Mouse (Mus musculus): ENCODE results near the gene H2-DMb1. TPM values are rescaled to one million over a fixed set of nuclear protein-coding genes. Genes with fewer than 3 reads are reported as not detected.
"Not testable (repeated sequence)": the region's sequence is repeated elsewhere in the genome, so short reads cannot be mapped to it uniquely, and the experiment has no call there.

H2-DMb1 gene
- total RNA-seq, 2 experiments from 2014 or later, result 1.5 to 2.9 TPM

DNA sequence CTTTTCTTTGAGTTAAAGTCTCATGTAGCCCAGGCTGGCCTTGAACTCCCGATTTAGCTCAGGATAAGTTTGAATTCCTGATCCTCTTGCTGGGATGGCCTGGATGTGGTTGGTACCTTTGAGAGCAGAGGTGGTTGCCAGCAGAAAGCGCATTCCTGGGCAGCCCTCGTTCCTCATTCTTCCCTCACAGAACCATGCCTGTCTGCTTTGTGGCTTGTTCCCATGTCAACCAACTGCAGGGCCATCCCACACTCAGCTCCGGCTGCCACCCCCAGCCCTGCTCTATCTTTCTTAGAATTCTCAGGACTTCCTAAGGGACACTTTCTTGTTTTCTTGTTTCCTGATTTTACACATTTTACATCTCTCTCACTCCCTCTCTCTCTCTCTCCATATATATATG is 11.4 kb upstream of the H2-DMb1 start:
- intact Hi-C loops (cut with DNase I), result no loop called here
- no peak for DNase-seq

DNA sequence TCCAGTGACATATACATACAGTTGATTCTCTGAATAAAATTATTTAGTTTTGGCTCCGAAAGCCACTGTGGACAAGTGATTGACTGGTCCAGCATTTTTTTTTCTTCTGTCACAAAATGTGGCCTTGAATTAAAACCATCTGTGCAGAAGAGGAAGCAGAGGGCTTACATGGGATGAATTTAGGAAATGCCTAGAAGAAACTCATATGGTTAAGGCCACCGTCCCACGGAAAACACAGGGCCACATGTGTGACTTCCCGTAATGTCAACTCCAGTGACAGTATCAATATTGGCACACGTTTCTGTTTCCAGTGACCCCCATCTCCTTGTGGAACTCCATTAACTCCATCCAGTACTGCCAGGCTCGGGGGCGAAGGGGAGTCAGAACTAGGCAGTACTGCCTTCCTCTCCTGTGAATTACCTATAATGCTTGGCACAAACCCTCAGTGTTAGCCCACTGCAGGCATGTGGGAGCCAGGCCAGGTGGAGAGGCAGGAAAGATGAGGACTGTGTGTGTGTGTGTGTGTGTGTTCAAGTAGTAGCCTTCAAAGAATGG is 10.3 kb upstream of the H2-DMb1 start:
- intact Hi-C loops (cut with DNase I), result no loop called here
- no peak for DNase-seq

DNA sequence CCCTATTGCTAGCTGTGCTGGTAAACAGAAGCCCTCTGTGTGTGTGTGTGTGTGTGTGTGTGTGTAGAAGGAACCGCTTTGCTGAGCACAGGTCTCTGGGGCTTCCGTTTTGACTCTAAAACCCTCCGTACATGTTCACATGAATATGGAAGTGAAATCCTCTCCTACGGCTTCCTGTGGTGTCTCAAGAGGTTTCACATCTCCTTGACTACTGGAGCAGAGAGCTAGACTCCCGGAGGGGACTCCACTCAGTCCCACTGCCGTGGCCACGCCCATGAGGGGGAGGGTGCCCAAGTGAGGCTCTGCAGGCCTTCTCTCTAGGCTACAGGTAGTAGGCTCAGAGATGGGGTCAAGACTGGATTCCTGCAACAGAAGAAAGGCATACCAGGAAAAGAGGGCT is 9.8 kb upstream of the H2-DMb1 start, which contains the start of gene H2-DMb2:
Gene H2-DMb2, plus strand, starts transcription at position 275 of the 400 bp plus-strand sequence.
- DNase-seq, result peak; percentile 63 to 64
- intact Hi-C loops (cut with DNase I), result no loop called here

DNA sequence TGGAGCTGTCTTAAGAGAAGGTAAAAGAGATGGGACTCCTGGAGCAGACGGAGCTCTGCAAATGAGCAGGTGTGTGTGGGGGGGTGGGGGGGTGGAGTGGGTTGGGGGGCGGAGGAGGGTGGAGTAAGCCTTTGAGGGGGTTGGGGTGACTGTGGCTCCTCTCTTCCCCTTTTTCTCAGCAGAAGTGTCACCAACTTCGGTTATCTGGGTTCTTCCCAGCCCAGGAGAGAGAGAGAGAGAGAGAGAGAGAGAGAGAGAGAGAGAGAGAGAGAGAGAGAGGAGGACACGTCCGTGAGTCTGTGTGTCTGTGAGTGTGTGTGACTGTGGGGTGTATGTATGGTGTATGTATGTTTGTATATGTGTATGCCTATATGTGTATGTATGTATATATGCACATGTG is 9.4 kb upstream of the H2-DMb1 start:
- no peak for DNase-seq
- intact Hi-C loops (cut with DNase I), result no loop called here

DNA sequence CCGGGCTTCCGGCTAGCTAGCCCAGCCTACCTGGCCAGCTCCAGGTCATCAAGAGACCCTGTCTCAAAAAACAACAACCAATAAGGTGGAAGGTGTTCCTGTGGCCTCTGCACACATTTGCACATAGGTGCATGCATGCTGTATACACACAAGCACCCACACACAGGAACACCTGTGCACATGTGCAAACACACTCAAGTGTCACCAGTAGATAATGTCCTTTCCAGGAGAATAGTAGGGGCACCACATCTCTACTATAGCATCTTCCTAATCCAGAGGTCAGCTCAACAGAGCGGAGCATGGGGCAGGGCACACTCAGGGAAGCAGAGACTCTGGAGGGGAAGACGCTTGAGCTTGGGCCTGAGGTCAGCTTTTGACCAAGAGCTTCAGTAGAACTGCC is 8.7 kb upstream of the H2-DMb1 start:
- intact Hi-C loops (cut with DNase I); DNase-seq: not testable (repeated sequence)

DNA sequence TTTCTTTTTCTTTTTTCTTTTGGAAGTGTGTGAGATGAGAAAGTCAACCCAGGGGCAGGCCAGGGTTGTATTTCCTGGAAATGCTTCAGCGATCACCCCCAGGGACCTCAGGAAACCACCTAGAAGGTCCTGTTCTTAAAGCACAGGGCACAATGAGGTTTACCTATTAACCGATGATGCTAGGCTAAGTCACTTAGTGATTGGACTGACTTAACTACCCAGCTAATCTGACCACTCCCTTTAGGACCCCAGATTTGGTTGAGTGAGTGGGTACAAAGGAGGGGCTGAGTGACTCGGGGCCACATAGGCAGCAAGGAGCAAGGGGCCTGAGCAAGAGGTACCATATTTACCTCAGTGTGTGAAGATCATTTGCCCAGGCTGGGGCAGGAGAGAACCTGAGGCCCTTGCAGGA is 7.9 kb upstream of the H2-DMb1 start:
- intact Hi-C loops (cut with DNase I), result loop anchor here (5.0 kb wide), 1 partner anchor 38 kb away; no protein-coding TSS in a partner anchor
- no peak for DNase-seq

DNA sequence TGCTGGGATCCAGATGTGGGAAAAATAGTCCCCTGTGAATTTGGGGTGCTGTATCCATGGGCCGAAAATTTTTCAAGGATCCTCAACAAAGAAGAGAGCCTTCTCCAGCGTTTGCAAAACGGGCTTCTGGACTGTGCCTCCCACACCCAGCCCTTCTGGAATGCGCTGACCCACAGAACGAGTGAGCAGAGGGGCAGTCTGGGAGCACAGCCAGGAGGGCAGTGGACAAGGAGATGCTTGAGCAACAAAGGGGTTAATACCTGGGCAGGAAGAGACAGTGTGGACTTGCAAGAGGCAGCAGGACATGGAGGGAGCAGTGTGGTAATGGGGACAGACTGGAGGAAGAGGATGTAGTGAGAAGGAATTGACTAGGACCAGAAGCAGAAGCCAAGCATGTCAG is 2.7 kb downstream of the H2-DMb1 start:
- intact Hi-C loops (cut with DNase I), result no loop called here
- no peak for DNase-seq

DNA sequence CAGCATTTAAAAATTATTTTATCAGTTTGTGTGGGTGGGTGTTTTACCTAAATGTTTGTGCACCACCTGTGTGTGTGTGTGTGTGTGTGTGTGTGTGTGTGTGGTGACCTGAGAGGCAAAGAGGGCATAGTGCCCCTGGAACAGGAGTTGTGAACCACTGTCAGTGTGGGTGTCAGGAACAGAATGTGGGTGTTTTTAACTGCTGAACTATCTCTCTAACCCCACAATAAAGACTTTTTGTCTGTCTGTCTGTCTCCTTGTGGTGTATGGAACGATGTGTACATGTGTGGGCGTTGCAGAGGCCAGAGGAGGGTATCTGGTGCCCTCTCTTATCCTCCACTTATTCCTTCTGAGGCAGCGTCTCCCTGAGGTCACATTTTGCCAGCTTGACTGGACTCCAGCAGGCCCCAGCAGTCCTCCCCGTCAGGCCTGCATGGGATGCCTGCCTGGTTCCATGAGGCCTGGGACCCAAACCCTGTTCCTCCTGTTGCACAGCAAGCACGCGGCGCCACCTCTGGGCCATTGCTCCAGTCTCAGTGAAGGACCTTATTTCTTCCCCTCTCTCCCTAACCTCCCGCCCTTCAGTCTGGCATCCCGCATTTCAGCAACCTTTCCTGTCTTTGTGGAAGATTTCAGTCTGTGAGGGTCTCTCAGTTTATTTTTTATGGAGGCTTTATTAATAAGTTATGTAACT is 11.5 kb downstream of the H2-DMb1 start:
- no peak for DNase-seq
- intact Hi-C loops (cut with DNase I), result no loop called here

DNA sequence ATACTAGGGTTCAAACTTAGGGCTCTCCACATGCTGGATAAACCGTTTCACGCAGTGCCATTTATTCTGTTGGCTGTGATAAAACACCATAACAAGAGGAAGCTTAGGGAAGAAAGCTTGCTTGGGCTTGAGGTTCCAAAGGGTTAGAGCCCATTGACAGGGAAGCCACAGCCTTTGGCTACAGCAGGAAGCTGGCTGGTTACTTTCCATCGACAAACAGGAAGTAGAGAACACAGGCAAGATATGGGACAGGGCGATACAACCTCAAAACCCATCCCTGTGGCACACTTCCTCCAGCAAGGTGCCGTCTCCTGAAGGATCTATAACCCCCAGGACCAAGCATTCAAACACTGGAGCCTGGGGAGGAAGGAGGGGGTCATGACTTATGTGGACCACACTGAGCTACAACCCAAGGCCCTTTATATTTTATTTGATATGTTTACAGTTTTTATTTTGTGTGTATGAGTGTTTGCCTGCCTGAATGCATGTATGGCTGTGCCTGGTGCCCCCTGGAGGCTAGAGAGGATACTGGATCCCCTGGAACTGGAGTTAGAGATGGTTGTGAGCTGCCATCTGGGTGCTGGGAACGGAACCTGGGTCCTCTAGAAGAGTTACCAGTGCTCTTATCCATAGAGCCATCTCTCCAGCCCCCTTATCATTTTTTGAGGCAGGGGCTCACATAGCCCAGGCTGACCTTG is 12.3 kb downstream of the H2-DMb1 start:
- intact Hi-C loops (cut with DNase I), result no loop called here
- no peak for DNase-seq

DNA sequence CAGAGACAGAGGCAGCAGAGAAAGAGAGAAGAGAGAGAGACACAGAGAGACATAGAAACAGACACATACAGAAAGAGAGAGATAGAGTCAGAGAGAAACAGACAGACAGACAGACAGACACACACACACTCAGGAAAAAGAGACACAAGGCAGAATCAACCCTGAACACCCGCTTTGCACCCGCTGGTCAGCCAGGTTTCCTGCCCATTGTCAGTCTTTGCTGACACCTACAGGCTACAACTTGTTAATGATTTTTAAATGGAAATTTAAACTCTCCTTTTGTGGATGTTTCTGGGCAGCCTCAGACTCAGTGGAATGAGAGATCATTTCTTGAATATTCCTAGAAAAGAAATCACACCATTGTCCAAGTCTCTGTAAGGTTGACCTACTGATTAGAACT is 16.4 kb downstream of the H2-DMb1 start:
- DNase-seq, result peak; percentile 32 to 37
- intact Hi-C loops (cut with DNase I), result loop anchor here (1.0 to 2.0 kb wide), 3 partner anchors 34 to 92 kb away; no protein-coding TSS in a partner anchor

DNA sequence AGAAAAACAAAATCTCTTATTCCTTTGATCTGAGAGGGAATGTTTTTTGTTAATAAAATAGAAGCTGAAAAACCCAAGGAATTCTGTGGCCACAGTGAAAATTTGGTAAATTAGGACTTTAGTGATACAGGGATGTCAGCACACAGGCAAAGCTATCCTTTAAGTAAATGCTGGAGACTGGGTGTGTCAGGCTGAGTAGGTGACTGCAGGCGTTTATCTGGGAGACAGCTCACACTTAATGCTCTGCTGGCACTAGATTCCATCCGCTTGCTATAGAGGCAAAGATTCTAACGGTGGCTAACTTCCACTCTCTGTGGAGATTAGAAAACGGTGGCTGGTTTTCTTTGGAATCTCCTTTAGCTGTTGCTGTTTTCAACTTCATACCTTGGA is 17.6 kb downstream of the H2-DMb1 start:
- intact Hi-C loops (cut with DNase I), result loop anchor here (1.0 to 5.0 kb wide), 4 partner anchors 34 to 177 kb away; no protein-coding TSS in a partner anchor
- DNase-seq, result no peak

DNA sequence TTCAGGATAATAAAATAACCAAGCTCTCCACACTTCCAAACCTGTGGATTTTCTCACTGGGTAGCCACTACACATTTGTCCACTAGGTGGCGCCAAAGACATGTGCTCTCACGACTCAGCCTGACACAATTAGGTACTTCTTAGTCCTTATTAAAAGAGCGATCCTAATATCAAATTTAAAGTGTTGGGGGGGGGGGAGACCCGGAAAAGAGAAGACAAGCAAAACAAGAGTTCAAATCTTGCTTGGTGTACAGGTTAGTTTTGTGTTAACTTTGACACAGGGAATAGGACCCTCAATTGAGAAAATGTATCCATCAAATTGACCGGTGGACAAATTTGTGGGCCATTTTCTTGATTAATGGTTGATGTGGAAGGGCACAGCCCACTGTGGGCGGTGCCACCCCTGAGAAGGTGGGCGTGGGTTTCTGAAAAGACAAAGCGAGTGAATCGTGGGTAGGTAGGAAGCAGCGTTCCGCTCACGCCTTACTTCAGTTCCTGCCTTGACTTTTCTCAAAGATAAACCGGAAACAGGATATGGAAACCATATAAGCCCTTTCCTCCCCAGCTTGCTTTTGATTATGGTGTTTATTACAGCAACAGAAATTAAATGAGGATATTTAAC is 18.1 kb downstream of the H2-DMb1 start:
- intact Hi-C loops (cut with DNase I), result loop anchor here (1.0 to 5.0 kb wide), 4 partner anchors 33 to 176 kb away; no protein-coding TSS in a partner anchor
- peak; percentile 83 to 88 for DNase-seq

DNA sequence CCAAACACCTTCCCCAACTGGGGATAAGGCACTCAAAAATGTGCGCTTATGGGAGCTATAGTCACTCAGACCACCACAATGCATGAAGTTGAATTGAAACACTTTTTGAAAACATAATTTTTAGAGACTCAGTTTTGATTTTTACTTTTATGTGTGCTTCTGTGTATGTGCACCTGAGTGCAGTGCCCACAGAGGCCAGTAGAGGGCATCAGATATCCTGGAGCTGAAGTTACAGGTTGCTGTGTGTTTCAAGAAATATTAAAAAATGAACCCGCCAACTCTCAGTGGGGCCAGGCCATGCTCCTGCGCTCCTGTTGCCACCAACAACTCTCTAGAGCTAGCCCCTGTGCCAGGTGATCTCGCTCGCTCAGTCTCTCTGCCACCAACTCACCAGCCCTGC is 19.7 kb downstream of the H2-DMb1 start:
- intact Hi-C loops (cut with DNase I), result loop anchor here (2.0 to 5.0 kb wide), 3 partner anchors 14 to 175 kb away; partner anchors contain the start of genes Psmb9 and Tap1
- DNase-seq, result no peak

DNA sequence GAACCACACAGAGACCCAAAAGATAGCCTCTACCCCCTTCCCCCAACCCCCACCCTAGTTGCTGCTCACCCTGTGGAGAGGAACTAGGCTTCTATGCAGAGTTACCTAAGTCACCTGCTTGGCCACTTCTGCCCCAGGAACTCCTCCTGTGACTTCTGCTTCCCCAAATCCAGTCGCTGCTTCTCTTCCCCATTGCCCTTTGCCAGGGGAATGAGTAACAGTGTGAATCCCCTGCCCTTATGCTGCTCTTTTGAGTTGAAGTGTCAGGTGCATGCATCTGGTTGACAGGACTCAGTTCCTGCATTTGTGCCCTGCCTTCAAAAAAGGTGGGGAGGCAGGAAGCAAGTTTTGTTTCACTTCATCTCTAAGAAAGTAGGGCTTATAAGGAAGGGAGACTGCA is 21.2 kb downstream of the H2-DMb1 start:
- DNase-seq, result no peak
- intact Hi-C loops (cut with DNase I), result loop anchor here (5.0 kb wide), 2 partner anchors 138 to 173 kb away; no protein-coding TSS in a partner anchor

DNA sequence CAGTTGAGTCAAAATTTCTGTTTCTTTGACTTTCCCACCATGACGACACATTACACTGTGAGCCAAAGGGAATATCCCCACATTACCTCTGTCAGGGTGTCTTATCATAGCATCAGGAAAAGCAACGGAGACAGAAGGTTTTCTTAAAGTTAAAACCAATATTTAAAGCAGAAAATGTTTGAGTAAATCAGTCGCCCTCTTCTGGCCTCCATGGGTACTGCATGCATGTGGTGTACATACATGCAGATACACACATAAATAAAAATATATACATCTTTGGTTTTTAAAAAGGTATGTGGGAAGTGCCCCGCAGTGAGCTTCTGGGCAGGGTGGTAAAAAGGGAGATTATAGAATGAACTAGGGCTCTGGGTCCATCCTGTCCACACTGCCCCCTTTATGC is 24.3 kb downstream of the H2-DMb1 start:
- intact Hi-C loops (cut with DNase I), result no loop called here
- DNase-seq, result no peak

DNA sequence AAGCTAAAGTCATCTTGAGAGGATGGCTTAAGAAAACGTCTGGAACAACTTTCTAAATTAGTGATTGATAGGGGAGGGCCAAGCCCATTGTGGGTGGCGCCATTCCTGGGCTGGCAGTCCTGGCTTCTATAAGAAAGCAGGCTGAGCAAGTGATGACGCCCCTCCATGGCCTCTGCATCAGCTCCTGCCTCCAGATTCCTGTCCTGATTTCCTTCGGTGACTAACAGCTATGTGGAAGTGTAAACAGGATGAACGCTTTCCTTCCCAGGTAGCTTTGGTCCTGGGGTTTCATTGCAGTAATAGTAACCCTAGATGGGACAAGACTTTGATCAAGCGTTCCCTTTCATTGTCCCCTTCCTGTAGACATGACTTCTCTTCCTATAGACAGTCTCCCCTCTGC is 26.1 kb downstream of the H2-DMb1 start:
- intact Hi-C loops (cut with DNase I), result no loop called here
- DNase-seq, result no peak

DNA sequence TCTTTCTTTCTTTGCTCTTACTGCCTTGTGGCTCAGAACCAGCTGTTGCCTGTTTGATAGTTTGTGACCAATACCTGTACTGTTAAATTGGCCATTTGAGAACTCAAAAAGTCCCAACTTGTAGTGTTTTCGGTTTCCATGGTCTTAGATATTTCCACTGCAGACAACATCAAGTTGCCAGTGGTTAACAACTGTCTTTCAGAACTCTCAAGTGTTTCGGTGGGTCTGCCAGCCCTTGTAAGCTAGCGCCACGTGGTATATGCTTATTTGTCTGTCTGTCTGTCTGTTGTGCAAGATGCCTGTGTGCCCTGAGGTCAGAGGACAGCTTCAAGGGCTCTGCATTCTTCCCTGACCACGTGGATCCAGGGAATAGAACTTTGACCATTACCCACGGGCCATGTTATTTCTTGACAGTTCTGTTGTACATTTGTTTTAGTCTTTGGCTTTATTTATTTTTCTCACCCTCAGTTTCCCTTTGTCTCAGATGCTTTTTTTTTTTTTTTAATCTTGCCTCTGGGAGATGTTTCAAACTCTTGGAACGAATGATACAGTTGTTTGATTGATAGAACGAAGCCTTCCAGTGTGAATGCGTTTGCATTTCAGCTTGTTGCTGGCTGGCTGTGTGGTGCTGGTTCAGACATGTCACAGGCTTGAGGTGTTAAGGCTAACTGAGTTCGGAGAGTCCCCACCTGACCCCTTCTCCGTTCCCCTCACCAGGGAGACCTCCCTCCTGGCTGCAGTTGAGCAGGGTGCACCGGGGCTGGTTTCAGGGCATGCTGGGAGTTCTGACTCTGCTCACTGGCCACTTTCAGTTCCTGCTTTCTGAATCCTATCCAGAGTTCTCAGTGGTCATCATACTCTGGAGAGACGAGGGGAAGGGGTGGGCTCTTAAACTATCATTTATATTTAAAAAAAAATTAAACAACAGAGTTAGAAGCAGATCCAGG is 27.3 kb downstream of the H2-DMb1 start:
- no peak for DNase-seq
- intact Hi-C loops (cut with DNase I), result no loop called here

DNA sequence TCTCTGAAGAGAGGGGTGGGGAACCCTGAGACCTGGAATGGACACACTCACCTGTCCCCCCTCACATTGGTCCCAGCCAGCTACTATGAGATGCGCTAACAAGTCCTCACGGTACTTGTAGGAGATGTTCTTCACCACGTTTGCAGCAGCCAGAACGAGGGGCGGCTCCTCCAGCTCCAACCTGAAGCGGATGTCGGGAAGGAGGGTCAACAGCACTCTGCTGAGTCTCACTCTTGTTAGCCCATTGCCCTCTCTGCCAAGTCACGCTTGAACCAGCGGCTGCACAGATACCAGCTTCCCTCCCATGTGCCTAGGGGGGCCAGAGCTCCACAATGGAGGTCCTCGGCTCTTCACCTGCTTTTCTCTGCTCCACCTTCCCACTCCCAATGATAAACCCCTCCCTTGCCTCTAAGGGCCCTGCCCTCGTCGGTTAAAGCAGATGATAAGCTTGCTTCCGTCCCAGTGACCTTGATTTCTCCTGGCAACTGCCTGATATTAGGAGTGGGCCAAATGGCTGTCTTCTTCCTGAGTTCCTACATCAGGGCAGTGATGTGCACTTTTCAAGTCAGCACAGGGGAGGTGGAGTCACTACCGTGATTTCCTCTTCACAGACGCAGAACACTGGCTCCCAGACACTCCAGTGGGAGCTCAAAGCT is 30.8 kb downstream of the H2-DMb1 start:
- no peak for DNase-seq
- intact Hi-C loops (cut with DNase I), result no loop called here

DNA sequence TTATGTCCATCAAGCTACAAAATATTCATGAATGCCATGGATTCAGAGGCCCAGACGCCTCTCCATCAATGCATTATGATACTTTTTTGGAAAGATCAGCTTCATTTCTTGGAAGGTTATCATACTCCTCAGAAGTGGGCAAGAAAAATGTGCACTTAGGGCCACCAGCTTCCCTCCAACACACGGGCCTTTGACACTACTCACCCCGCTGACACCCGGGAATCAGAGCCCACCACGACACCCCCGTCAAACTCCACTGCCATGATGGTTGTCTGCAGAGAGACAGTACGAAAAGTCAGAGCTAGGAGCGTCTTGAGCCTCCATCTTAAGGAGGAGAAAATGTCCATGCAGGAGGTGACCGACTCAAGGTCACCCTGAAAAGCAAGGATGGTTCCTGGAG is 32.7 kb downstream of the H2-DMb1 start:
- intact Hi-C loops (cut with DNase I), result loop anchor here (5.0 kb wide), 1 partner anchor 52 kb away; the partner anchor contains the start of gene H2-Ob
- DNase-seq, result no peak
